Mouse (Mus musculus): Measurements from ENCODE around the gene Ino80e. TPM values are rescaled to one million over a fixed set of nuclear protein-coding genes. Genes with fewer than 3 reads are reported as not detected.

Ino80e gene
- polyA plus RNA-seq, 1 experiment from 2014 or later, result 84.6 TPM

GRCm38 (mm10) chr7:126815726-126816222 is 46.4 kb downstream of the Ino80e start:
- DNase-seq (ENCODE audit: low spot score), result no peak
- WGBS, result 66% methylated on average over 8 of the region's 8 CpGs
- H3K4me3 ChIP-seq (ENCODE audit: low read depth, low read length), result no peak overlapping the region
- ATAC-seq (replicated peaks; ENCODE audit: low FRiP score, low TSS enrichment, low read depth), result no peak
- no peak overlapping the region for H3K27ac ChIP-seq (ENCODE audit: low read depth)
- no peaks in the 10 kb centered on the region for H3K9me3 ChIP-seq (ENCODE audit: control insufficient read depth, low read length)
- no peaks in the 10 kb centered on the region for H3K36me3 ChIP-seq (ENCODE audit: control insufficient read depth, insufficient read depth, low read length)
- no peak overlapping the region for H3K9ac ChIP-seq (ENCODE audit: low read length)
- H3K4me2 ChIP-seq (ENCODE audit: low read length), result no peak overlapping the region
- H3K4me1 ChIP-seq (replicated peaks; ENCODE audit: control insufficient read depth, insufficient read depth, low read length), result no peaks in the 10 kb centered on the region
- H3K27me3 ChIP-seq (replicated peaks; ENCODE audit: control insufficient read depth, insufficient read depth, low read length), result no peaks in the 10 kb centered on the region

- 0 out of 2 replicates have a peak overlapping the region, but pooled peaks have one; percentile 73 for H3K4me3 ChIP-seq (ENCODE audit: low read depth, low read length)
- 0 out of 2 replicates have a peak, but pooled peaks cover 7% of the 10 kb centered on the region for H3K36me3 ChIP-seq (ENCODE audit: control insufficient read depth, insufficient read depth, low read length)
- H3K9me3 ChIP-seq (ENCODE audit: control insufficient read depth, low read length), result no peaks in the 10 kb centered on the region
- no peak for DNase-seq (ENCODE audit: low spot score)
- H3K4me1 ChIP-seq (replicated peaks; ENCODE audit: control insufficient read depth, insufficient read depth, low read length), result peaks cover 15% of the 10 kb centered on the region
- peak overlapping the region; percentile 69 for H3K9ac ChIP-seq (ENCODE audit: low read length)
- H3K27ac ChIP-seq (ENCODE audit: low read depth), result peak overlapping the region; percentile 76; the same call in 1 of the 2 replicates
- no peak for ATAC-seq (replicated peaks; ENCODE audit: low FRiP score, low TSS enrichment, low read depth)
- 56% methylated on average over 5 of the region's 5 CpGs for WGBS
- H3K27me3 ChIP-seq (replicated peaks; ENCODE audit: control insufficient read depth, insufficient read depth, low read length), result no peaks in the 10 kb centered on the region
- H3K4me2 ChIP-seq (ENCODE audit: low read length), result peak overlapping the region; percentile 87
These were observed 52.3 kb downstream of the Ino80e start for GRCm38 (mm10) chr7:126809723-126810369.

- H3K4me3 ChIP-seq (ENCODE audit: low read depth, low read length), result peak overlapping the region; percentile 73
- peak overlapping the region; percentile 69 for H3K9ac ChIP-seq (ENCODE audit: low read length)
- H3K27ac ChIP-seq (ENCODE audit: low read depth), result peak overlapping the region; percentile 76
- WGBS, result under 1% methylated on average over 43 of the region's 43 CpGs
- ATAC-seq (replicated peaks; ENCODE audit: low FRiP score, low TSS enrichment, low read depth), result peak; percentile 94
- DNase-seq (ENCODE audit: low spot score), result peak; percentile 87
- no peaks in the 10 kb centered on the region for H3K27me3 ChIP-seq (replicated peaks; ENCODE audit: control insufficient read depth, insufficient read depth, low read length)
- H3K9me3 ChIP-seq (ENCODE audit: control insufficient read depth, low read length), result no peaks in the 10 kb centered on the region
- 0 out of 2 replicates have a peak, but pooled peaks cover 11% of the 10 kb centered on the region for H3K36me3 ChIP-seq (ENCODE audit: control insufficient read depth, insufficient read depth, low read length)
- H3K4me2 ChIP-seq (ENCODE audit: low read length), result peak overlapping the region; percentile 87
- peaks cover 15% of the 10 kb centered on the region for H3K4me1 ChIP-seq (replicated peaks; ENCODE audit: control insufficient read depth, insufficient read depth, low read length)
These were observed 53.3 kb downstream of the Ino80e start for GRCm38 (mm10) chr7:126808703-126809455.

- Histone ChIP-seq H3K9me3 (ENCODE audit: control insufficient read depth, low read length) (no peaks in the 10 kb centered on the region), H3K36me3 (ENCODE audit: control insufficient read depth, insufficient read depth, low read length) (peaks cover 15% of the 10 kb centered on the region; the same call in 1 of the 2 replicates), H3K27ac (ENCODE audit: low read depth) (no peak overlapping the region), H3K9ac (ENCODE audit: low read length) (no peak overlapping the region; the same call in 1 of the 2 replicates), H3K4me3 (ENCODE audit: low read depth, low read length) (no peak overlapping the region), H3K27me3 (replicated peaks; ENCODE audit: control insufficient read depth, insufficient read depth, low read length) (no peaks in the 10 kb centered on the region), H3K4me1 (replicated peaks; ENCODE audit: control insufficient read depth, insufficient read depth, low read length) (peaks cover 15% of the 10 kb centered on the region), H3K4me2 (ENCODE audit: low read length) (peak overlapping the region; percentile 87)
- 73% methylated on average over 4 of the region's 4 CpGs for WGBS
- no peak for ATAC-seq (replicated peaks; ENCODE audit: low FRiP score, low TSS enrichment, low read depth)
- DNase-seq (ENCODE audit: low spot score), result no peak
These were observed 54.8 kb downstream of the Ino80e start for GRCm38 (mm10) chr7:126807405-126807804.

- no peak overlapping the region for H3K4me2 ChIP-seq (ENCODE audit: low read length)
These were observed 55.2 kb downstream of the Ino80e start for GRCm38 (mm10) chr7:126806956-126807355.

GRCm38 (mm10) chr7:126803751-126804150 is 58.4 kb downstream of the Ino80e start:
- Histone ChIP-seq H3K36me3 (ENCODE audit: control insufficient read depth, insufficient read depth, low read length) (peaks cover 15% of the 10 kb centered on the region; the same call in 1 of the 2 replicates), H3K4me3 (ENCODE audit: low read depth, low read length) (no peak overlapping the region), H3K9ac (ENCODE audit: low read length) (no peak overlapping the region), H3K9me3 (ENCODE audit: control insufficient read depth, low read length) (no peaks in the 10 kb centered on the region), H3K27me3 (replicated peaks; ENCODE audit: control insufficient read depth, insufficient read depth, low read length) (no peaks in the 10 kb centered on the region), H3K4me2 (ENCODE audit: low read length) (no peak overlapping the region), H3K27ac (ENCODE audit: low read depth) (no peak overlapping the region), H3K4me1 (replicated peaks; ENCODE audit: control insufficient read depth, insufficient read depth, low read length) (peaks cover 20% of the 10 kb centered on the region)
- ATAC-seq (replicated peaks; ENCODE audit: low FRiP score, low TSS enrichment, low read depth) (no peak), DNase-seq (ENCODE audit: low spot score) (no peak)

More at GRCm38 (mm10) chr7:126806956-126807355, 55.2 kb downstream of the Ino80e start:
- H3K36me3 ChIP-seq (ENCODE audit: control insufficient read depth, insufficient read depth, low read length), result peaks cover 15% of the 10 kb centered on the region; the same call in 1 of the 2 replicates
- no peak overlapping the region for H3K9ac ChIP-seq (ENCODE audit: low read length)
- no peaks in the 10 kb centered on the region for H3K27me3 ChIP-seq (replicated peaks; ENCODE audit: control insufficient read depth, insufficient read depth, low read length)
- peaks cover 15% of the 10 kb centered on the region for H3K4me1 ChIP-seq (replicated peaks; ENCODE audit: control insufficient read depth, insufficient read depth, low read length)
- no peak overlapping the region for H3K27ac ChIP-seq (ENCODE audit: low read depth)
- ATAC-seq (replicated peaks; ENCODE audit: low FRiP score, low TSS enrichment, low read depth) (no peak), DNase-seq (ENCODE audit: low spot score) (no peak)
- H3K4me3 ChIP-seq (ENCODE audit: low read depth, low read length), result no peak overlapping the region
- H3K9me3 ChIP-seq (ENCODE audit: control insufficient read depth, low read length), result no peaks in the 10 kb centered on the region
- 81% methylated on average over 6 of the region's 6 CpGs for WGBS

GRCm38 (mm10) chr7:126803181-126803580 is 59.0 kb downstream of the Ino80e start:
- Histone ChIP-seq H3K27me3 (replicated peaks; ENCODE audit: control insufficient read depth, insufficient read depth, low read length) (no peaks in the 10 kb centered on the region), H3K4me3 (ENCODE audit: low read depth, low read length) (no peak overlapping the region), H3K4me1 (replicated peaks; ENCODE audit: control insufficient read depth, insufficient read depth, low read length) (peaks cover 18% of the 10 kb centered on the region), H3K9me3 (ENCODE audit: control insufficient read depth, low read length) (no peaks in the 10 kb centered on the region), H3K27ac (ENCODE audit: low read depth) (no peak overlapping the region), H3K4me2 (ENCODE audit: low read length) (no peak overlapping the region), H3K9ac (ENCODE audit: low read length) (no peak overlapping the region), H3K36me3 (ENCODE audit: control insufficient read depth, insufficient read depth, low read length) (peaks cover 15% of the 10 kb centered on the region; the same call in 1 of the 2 replicates)
- no peak for DNase-seq (ENCODE audit: low spot score)
- no peak for ATAC-seq (replicated peaks; ENCODE audit: low FRiP score, low TSS enrichment, low read depth)
- 70% methylated on average over 6 of the region's 6 CpGs for WGBS

- ATAC-seq (replicated peaks; ENCODE audit: low FRiP score, low TSS enrichment, low read depth) (no peak), DNase-seq (ENCODE audit: low spot score) (no peak)
- no peaks in the 10 kb centered on the region for H3K9me3 ChIP-seq (ENCODE audit: control insufficient read depth, low read length)
- WGBS, result 82% methylated on average over 11 of the region's 11 CpGs
- no peaks in the 10 kb centered on the region for H3K27me3 ChIP-seq (replicated peaks; ENCODE audit: control insufficient read depth, insufficient read depth, low read length)
- H3K4me3 ChIP-seq (ENCODE audit: low read depth, low read length), result no peak overlapping the region
- no peak overlapping the region for H3K27ac ChIP-seq (ENCODE audit: low read depth)
- no peak overlapping the region for H3K9ac ChIP-seq (ENCODE audit: low read length)
- H3K36me3 ChIP-seq (ENCODE audit: control insufficient read depth, insufficient read depth, low read length), result peaks cover 16% of the 10 kb centered on the region
- H3K4me2 ChIP-seq (ENCODE audit: low read length), result no peak overlapping the region
- peaks cover 18% of the 10 kb centered on the region for H3K4me1 ChIP-seq (replicated peaks; ENCODE audit: control insufficient read depth, insufficient read depth, low read length)
These were observed 59.9 kb downstream of the Ino80e start for GRCm38 (mm10) chr7:126802134-126802889.

Data from intestine, embryonic 14.5 days (tissue).